Mouse (Mus musculus) kidney, embryonic 14.5 days (tissue): Measurements from ENCODE around the gene Gm21834. TPM values are rescaled to one million over a fixed set of nuclear protein-coding genes. Genes with fewer than 3 reads are reported as not detected.

Experiments
- polyA plus RNA-seq: library from polyadenylated mRNA; unstranded; fragments of >200 nt; fragmentation: Nextera tagmentation; extraction: Ambion mirVana; gene quantifications from 2 replicates; pipeline ENCODE4 v1.2.1, GENCODE M21; 2014

Gm21834 gene
- polyA plus RNA-seq, 1 experiment from 2014 or later, result not detected

Other genes starting within 250 kb of the Gm21834 start
- gene Vmn2r120, start 196.7 kb downstream of the Gm21834 start, polyA plus RNA-seq, result not detected in 2 replicates
- gene Cntnap5c, start 27.4 kb upstream of the Gm21834 start, polyA plus RNA-seq, result 0.05 TPM in 1 of 2 replicates, not detected in the other